Mouse (Mus musculus): ENCODE data around the gene Fabp1. TPM values are rescaled to one million over a fixed set of nuclear protein-coding genes. Genes with fewer than 3 reads are reported as not detected.

Gene Fabp1
- total RNA-seq (2015) (not detected in 2 replicates), total RNA-seq (2017) (not detected in 2 replicates)

DNA sequence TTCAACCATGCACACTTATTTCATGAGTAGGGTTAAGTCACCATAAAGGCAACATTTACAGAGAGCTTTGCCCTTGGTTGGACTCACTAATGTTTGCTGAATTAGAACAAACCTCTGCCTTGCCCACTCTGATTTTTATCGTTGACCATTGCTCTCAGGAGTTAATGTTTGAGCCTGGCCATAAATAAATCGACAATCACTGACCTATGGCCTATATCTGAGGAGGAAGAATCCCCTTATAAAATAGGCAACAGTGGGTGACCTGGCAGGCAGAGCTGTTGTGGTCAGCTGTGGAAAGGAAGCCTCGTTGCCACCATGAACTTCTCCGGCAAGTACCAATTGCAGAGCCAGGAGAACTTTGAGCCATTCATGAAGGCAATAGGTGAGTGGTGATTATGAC is at the start of gene Fabp1:
Gene Fabp1 (plus strand): TSS at position 216 of the 400 bp plus-strand sequence.
- ATAC-seq (replicated peaks; ENCODE audit: poor library complexity), result no peak

DNA sequence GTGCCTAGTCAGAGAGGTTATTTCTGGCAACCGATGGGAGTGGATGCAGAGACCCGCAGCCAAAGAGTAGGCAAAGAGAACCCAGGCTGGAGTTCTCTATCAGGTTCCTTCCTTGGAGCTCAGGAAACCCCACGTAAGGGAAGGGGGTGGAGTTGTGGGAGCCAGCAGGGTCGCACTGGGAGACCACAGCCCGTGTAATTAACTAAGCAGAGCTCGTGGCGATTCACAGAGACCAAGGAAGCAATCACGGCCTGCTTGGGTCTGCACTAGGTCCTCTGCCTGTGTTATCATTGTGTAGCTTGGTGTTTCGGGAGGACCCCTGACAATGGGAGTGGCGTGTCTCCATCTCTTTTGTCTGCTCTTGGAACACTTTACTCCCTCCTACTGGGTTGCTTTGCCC is 48.5 kb upstream of the Fabp1 start:
- no peak for ATAC-seq (replicated peaks; ENCODE audit: poor library complexity)

DNA sequence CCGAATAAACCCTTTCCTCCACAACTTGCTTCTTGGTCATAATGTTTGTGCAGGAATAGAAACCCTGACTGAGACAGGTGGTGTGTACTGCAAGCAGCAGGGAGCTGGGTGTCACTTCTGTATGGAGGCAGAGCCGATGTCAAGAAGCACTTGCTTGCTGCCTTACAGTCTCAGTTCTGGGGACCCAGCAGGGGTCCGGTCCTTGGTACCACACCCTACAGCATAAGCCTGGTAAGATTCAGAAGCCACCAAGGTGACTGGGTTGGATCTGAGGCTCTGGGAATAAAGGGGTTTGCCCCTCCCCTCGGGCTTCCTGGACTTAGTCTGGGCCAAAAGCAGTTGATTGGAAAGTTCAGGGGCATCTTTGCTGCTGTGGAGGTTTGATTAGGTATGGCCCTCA is 46.1 kb upstream of the Fabp1 start:
- no peak for ATAC-seq (replicated peaks; ENCODE audit: poor library complexity)

- ATAC-seq (replicated peaks; ENCODE audit: poor library complexity), result no peak
Observed at GRCm38 (mm10) chr6:71154861-71155260, 44.8 kb upstream of the Fabp1 start.

DNA sequence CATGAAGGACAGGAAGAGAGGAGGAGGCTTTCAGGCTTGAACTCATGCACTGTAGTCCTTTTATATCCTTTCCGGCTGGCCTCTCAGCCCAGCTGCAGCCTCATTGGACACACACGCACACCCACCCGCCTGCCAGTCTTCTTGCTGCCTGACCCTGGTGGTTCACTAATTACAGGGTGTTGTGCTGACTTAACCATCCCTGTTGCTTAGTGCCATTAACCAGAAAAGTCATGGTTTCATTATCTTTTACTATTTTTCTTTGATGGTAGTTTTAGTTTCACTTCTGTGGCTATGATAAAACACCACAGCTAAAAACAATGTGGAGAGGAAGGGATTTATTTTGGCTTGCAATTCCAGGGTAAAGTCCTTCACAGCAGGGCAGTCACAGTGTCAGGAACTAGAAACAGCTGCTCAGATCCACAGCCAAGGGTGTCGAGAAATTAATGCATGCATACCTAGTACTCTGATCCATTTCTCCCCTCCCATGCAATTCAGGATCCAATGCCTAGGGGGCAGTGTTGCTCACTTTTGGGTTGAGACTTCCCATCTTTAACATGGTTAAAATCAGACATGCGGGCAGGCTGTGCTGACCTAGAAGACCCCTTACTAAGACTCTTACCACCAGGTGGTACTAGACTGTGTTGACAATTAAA is 42.8 kb upstream of the Fabp1 start:
- peak; percentile 58 for ATAC-seq (replicated peaks; ENCODE audit: poor library complexity)

DNA sequence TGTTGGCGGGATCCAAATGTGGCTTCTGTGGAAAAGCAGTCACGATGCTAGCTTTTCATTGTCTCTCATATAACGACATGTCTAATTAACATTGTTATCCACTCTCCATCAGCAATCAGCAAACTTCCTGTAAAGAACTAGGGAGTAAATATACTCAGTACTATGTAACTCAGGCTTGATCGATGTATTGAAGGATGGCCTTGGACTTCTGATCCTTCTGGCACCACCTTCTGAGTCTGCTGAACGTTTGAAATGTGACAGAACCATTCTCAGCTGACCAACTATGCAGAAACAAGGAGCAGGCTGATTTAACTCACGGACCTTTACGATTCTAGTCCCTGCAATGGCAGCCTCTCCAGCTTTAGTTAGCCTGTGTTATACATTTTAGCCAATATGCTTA is 38.3 kb upstream of the Fabp1 start:
- no peak for ATAC-seq (replicated peaks; ENCODE audit: poor library complexity)

DNA sequence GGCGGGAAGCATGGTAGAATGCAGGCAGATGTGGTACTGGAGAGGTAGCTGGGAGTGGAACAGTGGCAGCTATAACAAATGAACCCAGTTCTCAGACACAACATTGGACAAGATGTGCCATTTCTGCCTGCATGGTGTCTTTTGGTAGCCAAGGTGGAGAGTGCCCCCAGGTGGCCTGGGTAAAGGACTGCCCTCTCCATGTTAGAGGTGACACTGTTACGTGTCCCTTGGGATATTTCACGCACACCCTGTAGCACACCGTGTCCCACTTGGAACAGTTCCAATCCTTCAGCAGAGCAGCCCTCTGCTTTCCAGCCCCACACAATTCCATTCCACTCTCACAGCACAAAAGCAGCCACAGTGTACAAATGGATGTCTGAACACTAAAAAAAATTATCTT is 37.4 kb upstream of the Fabp1 start:
- ATAC-seq (replicated peaks; ENCODE audit: poor library complexity), result no peak

DNA sequence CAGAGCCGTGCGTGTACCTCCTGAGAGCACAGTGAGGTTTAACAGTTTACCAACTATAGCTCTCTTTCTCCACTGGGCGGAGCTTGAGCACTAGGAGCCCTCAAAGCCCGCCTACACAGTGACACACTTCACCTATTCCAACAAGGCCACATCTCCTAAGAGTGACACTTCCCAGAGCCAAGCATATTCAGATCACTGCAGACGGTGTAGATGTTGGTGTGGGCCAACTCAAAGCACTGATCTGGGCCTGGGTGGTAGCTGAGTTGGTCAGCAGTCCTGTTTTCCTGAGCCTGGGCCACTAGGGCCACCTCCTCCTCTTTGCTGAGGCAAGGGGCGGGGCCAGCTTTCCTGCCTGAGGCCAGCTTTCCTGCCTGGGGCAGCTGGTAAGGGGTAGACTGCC is 35.2 kb upstream of the Fabp1 start:
- ATAC-seq (replicated peaks; ENCODE audit: poor library complexity), result peak; percentile 60

DNA sequence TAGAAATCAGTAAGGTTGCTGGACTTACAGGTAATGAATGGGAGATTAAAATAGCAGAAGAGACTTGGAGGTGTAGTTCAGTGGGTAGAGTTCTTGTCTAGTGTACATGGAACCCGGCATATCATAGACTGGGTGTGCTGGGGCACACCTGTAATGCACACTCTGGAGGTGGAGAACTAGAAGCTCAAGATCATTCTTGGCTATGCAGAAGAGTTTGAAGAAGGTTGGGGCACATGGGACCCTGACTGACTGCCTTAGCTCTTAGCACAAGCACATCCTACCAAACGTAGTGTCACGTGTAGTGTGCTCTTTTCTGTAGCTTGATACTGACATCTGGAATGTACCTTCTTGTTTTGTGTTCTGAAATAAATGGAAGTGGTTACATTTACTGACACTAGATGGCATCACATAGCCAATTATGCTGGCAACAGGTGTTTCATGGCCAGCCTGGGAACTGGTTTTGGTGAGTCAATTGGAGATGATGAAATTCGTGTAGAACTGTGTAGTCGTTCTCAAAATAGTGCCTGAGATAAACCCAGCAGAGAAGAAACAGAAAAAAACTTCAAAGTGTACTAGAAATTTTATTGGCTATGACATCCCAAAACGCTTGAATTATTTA is 33.0 kb upstream of the Fabp1 start:
- ATAC-seq (replicated peaks; ENCODE audit: poor library complexity), result peak; percentile 84

DNA sequence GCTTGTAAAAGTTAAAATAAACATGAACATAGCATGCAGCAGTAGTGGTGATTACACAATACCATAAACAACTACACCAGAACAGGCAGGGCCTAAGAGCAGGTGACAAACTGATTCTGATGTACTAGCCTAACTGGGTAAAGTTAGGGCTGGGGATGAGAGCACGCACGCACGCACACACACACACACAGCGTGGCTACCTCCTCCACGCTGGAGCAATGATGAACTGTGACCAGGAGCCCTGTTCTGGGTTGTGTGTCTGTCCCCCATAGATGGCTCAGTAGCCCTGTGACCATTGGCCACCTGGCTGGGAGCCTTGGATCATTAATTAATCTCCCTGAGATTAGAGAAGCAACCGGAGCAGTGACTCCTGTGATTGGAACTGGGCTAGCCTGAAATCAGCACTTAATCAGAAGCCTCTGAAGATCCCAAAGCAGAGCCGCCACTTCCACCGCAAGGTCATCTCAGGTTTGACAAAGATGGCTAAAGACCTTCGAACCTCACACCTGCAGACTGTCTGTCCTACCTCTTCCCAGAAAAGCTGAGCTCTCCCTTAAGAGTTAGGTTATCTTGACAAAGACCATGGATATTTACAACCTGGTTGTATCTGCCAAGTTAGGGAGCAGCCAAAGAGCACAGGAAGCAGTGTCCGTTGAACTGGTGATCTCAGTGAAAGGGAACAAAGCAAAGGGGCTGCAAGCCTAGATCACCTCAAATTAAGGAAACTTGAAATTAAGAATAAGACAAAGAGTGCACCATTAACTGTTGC is 26.6 kb upstream of the Fabp1 start:
- no peak for ATAC-seq (replicated peaks; ENCODE audit: poor library complexity)

DNA sequence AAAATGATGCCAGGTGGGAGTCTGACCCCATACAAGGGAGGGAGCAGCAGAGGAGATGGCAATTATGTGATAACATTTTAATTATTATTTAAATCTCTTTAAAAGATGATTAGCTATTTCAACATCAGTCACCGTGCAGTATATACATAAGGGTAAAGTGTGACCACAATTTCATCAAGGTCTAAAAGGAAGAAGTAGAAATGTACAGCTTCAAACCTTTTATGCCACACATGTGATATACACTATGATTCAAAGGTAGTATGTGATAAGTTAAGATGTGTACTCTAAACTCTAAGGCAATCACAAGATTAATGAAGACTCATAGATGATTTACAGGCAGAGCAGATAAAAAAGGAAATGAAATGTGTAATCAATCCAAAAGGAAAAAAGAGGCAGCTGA is 19.0 kb upstream of the Fabp1 start:
- no peak for ATAC-seq (replicated peaks; ENCODE audit: poor library complexity)

DNA sequence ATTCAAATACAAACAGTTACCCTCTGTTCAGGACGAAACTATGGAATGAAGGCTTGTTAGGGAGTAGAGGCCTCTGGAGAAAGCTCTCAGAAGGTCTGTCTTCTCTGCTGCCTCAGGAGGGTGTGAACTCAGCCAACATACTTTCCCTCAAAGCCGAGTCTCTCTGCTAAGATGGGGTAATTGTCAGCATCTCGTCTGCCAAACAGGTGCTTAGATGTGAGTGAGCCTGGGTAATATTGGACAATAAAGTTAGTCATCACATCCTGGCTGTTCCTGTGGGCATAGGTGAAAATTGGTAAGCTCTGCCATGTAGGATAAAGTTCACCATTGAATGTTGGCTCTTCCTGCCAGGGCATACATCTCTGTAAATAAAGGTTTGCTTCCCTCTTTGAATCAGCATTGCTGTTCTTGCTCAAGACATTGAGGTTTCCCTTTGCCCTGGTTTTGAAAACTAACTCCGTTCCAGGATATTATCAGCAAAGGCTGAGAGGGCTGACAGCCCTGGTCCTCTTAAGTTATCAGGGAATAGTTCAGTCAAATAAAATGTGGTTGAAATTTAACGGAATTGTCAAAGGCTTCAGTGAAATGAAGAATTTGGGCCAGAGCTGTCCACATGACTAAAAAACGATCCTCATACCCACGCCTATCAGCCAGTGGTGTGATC is 14.6 kb upstream of the Fabp1 start:
- ATAC-seq (replicated peaks; ENCODE audit: poor library complexity), result no peak

- no peak for ATAC-seq (replicated peaks; ENCODE audit: poor library complexity)
Observed at GRCm38 (mm10) chr6:71189578-71189977, 10.0 kb upstream of the Fabp1 start.

DNA sequence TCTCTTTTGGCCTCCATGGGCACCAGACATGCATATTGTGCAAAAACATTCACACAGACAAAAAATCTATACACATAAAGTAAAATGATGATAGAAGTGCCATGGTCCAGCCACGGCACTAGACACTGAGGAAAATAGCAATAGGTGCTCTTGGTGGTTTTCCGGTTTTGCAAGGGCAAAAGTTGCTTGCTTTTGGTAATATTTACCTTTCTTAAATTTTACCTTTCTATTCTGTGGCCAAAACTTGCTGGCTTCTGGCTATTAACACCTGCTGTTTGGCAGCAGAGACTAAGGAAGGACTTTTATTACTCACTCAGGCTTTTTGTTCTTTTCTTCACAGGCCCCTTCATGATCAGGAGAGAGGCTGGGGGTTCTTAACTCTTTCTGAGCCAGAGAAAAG is 9.1 kb upstream of the Fabp1 start:
- ATAC-seq (replicated peaks; ENCODE audit: poor library complexity), result no peak

DNA sequence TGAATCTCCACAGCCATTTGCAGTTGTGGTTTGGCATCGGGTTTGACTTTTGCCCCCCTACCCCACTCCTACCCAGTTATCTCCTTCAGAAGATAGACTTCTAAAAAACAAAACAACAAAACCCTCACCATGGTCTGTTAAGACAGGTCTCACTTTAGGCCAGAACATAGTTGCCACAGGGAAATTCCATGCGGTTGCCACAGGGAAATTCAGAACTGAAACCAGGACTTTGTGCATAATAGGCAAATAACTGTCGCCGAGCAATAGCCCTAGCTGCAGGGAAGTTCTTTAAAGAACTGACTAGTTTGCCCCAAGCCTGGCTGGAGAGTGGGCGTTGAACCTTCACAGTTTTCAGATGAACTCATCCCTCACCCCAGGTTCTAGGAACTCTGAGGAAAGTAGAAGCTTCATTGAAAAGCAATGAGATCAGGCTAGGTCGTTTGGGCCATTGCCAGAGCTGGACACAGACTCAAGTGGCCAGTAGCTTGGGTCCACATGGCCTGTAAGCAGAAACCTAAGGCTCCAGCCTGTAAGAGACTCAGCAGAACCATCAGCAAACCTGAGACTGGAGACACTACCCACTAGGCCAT is 6.4 kb upstream of the Fabp1 start:
- no peak for ATAC-seq (replicated peaks; ENCODE audit: poor library complexity)

DNA sequence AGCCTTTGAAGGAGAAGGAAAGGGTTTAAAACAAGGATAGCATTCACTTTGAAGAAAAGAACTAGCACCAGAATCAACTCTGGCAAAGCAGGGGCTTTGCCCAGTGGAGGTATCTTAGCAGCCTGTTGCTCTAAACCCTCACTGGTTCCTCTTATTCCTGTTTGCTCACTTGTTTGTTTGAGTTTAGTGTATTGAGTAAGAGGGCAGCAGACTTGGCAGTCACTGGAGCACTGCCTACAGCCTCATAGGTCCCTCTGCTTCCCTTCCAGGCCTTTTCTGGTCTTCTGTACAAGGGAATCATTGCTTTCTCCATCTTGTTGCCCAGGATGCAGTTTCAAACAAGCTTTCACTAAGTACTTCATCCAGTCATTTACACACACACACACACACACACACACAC is 3.5 kb upstream of the Fabp1 start:
- ATAC-seq (replicated peaks; ENCODE audit: poor library complexity), result no peak

- no peak for ATAC-seq (replicated peaks; ENCODE audit: poor library complexity)
Observed at GRCm38 (mm10) chr6:71197636-71198535, 1.7 kb upstream of the Fabp1 start.

GRCm38 (mm10) chr6:71201925-71202324 is 2.3 kb downstream of the Fabp1 start:
- ATAC-seq (replicated peaks; ENCODE audit: poor library complexity), result no peak

- ATAC-seq (replicated peaks; ENCODE audit: poor library complexity), result no peak
Observed at GRCm38 (mm10) chr6:71203674-71204073, 4.0 kb downstream of the Fabp1 start.

DNA sequence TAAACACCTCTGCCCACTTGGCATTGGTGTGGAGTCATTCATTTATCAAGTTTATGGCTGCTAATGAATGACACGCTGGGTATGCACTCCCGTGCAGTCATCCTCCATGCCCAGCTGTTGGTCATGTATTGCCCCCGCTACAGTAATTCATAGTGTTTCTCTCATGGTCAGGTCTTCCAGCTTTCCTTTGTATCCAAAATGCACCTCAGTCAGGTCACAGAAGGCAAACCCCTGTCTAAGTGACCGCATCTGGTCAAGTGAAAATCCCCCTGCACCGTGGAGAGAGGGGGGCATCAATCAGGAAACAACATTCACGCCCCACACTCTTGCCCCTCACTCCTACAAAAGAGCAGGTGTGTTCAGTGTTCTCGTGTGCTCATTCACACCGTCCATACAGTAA is 4.5 kb downstream of the Fabp1 start:
- no peak for ATAC-seq (replicated peaks; ENCODE audit: poor library complexity)
